Mouse (Mus musculus): Measurements from ENCODE around the gene Exoc6b.

Gene Exoc6b

GRCm38 (mm10) chr6:84585686-84586300, 483.5 kb downstream of the Exoc6b start:
- in situ Hi-C loops (cut with MboI, MseI): loop anchor here (10.0 kb wide), 1 partner anchor 881 kb away; no protein-coding TSS in a partner anchor

GRCm38 (mm10) chr6:84584783-84585685, 484.3 kb downstream of the Exoc6b start:
- in situ Hi-C loops (cut with MboI, MseI): loop anchor here (5.0 to 10.0 kb wide), 3 partner anchors 78 to 880 kb away; no protein-coding TSS in a partner anchor

DNA sequence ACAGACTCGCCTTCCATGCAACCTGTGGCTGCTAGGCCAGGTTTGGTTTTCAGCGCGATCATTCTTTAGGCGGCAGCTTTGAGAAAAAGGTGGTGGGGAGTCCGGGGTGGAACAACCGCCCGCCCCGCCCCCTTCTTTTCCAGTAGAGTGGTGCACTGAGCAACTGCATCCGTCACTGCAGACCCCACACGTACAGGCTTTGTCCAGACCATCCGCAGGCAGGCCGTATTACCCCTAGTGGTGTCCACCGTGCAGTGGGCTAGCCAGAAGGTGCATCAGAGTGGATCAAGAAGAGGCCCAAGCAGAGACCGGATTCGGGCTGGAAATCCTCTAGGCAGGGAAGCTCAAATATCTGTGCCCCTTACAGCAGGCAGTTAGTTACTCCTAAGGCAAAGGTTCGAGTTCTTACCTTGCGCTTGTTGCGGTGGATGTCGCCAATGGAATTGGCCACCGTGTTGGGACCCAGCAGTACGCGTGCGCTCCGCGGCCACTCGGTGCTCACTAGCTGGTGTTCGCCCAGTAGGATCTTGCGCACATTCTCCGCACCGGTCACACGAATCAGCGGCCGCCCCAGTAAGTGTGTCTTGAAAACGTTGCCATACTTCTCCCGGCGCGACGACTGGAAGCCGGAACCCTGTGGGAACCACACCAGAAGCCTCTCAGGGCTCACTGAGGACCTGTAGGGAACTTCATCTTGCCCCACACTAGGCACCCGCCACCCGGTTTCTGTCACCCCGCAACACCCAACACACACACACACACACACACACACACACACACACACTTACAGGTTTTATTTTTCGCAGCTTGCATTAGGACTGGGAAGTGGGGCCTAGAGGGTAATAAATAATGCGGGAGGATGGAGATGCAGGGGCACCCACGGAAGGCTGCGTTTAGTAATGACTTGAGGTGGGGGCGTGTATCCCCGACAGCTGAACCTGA, 485.2 kb downstream of the Exoc6b start:
- in situ Hi-C loops (cut with MboI, MseI): loop anchor here (5.0 to 10.0 kb wide), 3 partner anchors 77 to 879 kb away; no protein-coding TSS in a partner anchor

- in situ Hi-C loops (cut with MboI, MseI): loop anchor here (5.0 to 10.0 kb wide), 3 partner anchors 76 to 879 kb away; no protein-coding TSS in a partner anchor
Observed at GRCm38 (mm10) chr6:84583371-84583770, 485.9 kb downstream of the Exoc6b start.

DNA sequence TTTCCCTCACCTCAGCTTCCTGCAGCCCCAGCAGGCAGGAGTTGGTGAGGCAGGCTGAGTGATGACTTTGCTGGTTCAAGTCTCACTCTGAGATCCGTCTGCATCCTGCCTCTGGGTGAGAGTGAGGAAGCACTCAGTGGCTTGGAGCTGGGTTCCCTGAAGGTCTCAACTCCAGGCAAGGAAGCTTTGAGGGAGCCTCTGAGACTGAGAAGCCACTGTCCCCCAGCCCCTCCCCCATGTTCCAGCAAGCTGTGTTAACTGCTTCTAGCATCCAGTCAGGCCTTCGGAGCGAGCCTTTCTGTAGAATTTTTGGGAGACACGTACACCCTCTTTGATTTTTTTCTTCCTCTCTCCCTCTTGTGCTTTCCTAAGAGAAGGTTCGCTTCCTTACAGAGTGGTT, 486.5 kb downstream of the Exoc6b start:
- in situ Hi-C loops (cut with MboI, MseI): loop anchor here (5.0 to 10.0 kb wide), 3 partner anchors 76 to 878 kb away; no protein-coding TSS in a partner anchor

GRCm38 (mm10) chr6:84581833-84582445, 487.4 kb downstream of the Exoc6b start:
- in situ Hi-C loops (cut with MboI, MseI): loop anchor here (5.0 to 10.0 kb wide), 3 partner anchors 75 to 877 kb away; no protein-coding TSS in a partner anchor

- in situ Hi-C loops (cut with MboI, MseI): loop anchor here (5.0 to 10.0 kb wide), 3 partner anchors 74 to 876 kb away; no protein-coding TSS in a partner anchor
Observed at GRCm38 (mm10) chr6:84580979-84581832, 488.1 kb downstream of the Exoc6b start.

- in situ Hi-C loops (cut with MboI, MseI): loop anchor here (10.0 kb wide), 1 partner anchor 485 kb away; no protein-coding TSS in a partner anchor
Observed at GRCm38 (mm10) chr6:84579508-84579907, 489.8 kb downstream of the Exoc6b start.

DNA sequence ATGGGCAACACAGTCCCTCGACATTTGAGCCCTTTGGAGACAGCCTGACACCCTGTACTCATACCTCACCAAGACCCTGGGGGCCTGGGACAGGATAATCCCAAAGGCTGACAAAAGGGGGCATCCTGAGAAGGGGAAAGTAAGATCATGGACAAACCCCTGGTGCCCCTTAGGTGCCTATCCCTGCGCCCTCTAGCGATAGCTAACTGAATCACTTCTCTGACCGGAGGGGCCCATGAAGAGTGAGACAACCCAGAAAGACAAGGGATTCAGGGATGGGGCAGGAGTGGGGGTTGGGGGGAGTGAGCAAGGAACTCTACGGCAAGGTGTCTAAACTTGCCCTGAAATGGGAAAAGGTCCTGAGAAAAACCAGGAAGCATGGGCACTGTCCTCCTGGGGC, 490.4 kb downstream of the Exoc6b start:
- in situ Hi-C loops (cut with MboI, MseI): loop anchor here (10.0 kb wide), 1 partner anchor 484 kb away; no protein-coding TSS in a partner anchor

- in situ Hi-C loops (cut with MboI, MseI): loop anchor here (10.0 kb wide), 1 partner anchor 483 kb away; no protein-coding TSS in a partner anchor
Observed at GRCm38 (mm10) chr6:84577898-84578297, 491.4 kb downstream of the Exoc6b start.

DNA sequence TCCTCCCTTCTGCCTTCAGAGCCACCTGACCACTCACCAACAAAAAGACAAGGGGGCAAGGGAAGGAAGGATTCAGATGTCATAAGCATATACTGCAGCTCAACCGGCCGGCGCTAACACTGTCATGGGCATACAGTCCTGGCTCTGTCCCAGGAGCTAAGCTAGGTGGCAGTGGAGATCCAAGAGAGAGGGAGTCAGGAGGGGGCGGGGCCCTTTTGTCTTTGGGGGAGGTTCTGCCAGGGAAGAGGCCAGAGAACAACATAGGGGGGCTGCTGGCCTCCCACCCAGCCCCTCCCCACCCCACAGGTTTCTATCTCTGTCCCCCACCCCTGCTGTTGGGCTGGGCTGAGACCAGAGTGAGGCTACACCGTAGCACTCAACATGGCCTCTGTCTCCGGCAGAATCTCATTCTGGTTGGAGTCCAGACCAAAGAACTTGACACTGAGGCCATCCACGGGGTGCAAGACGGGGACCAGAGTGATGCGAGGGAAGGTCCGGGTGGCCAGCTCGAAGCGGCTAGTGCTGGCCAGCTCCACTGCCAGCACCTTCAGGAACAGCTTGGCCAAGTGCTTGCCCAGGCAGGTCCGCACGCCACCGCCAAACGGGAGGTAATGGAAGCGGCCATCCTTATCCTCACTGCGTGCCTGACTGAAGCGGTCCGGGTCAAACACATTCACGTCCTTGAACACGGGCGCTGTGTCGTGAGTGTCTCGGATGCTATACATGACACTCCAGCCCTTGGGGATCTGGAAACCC, 495.2 kb downstream of the Exoc6b start:
- in situ Hi-C loops (cut with MboI, MseI): loop anchor here (10.0 kb wide), 1 partner anchor 479 kb away; no protein-coding TSS in a partner anchor

- in situ Hi-C loops (cut with MboI, MseI): loop anchor here (10.0 kb wide), 1 partner anchor 475 kb away; no protein-coding TSS in a partner anchor
Observed at GRCm38 (mm10) chr6:84570039-84570438, 499.3 kb downstream of the Exoc6b start.

DNA sequence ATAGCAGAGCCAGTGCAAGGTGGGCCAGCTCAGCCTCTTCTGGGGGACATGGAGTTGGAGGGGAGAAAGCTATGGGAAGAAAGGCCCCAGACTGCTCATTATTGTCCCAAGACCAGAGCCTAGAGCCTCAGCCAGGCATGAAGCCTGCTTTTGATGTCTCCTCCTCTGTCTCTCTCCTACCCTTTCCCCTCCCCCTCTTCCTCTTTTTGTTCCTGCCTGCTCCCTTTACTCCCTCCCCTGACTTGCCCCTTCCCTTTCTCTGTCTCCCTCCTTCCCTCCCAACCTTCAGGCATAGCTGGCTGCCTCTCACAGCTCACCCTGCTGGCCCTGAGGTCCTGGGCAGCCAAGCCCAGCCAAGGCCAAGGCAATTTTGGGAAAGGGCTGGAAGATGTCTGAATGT, 499.7 kb downstream of the Exoc6b start:
- in situ Hi-C loops (cut with MboI, MseI): no loop called here

DNA sequence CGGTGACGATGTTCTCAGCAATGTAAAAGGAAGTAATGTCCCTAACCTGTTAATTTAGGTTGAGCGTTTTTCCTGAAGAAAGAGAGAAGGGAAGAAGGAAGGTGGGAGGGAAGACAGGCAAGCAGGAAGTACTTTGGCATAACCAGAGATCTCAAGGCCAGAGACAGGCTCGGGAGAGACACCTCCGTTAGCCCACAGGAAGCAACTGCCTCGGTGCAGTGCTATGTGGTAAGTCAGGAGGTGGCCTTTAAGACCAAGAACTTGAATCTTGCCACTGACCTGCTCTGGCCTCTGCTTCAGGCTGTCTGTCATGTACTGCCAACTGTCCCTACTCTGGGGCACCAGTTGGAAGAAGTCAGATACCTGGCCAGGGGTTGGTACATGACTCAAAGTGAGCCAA, 500.4 kb downstream of the Exoc6b start:
- in situ Hi-C loops (cut with MboI, MseI): no loop called here

All from regulatory T cell (primary cell).